Mouse (Mus musculus): ENCODE data around the gene Capn12.

GRCm38 (mm10) chr7:28924802-28925201 lies 43.6 kb downstream of the Capn12 start:
- TF ChIP-seq CTCF (conservative IDR thresholded peaks at IDR 0.05; ENCODE audit: low read length) (no peak), POU5F1 (IDR thresholded peaks at IDR 0.05; ENCODE audit: borderline replicate concordance, low read length) (no peak), NANOG (IDR thresholded peaks at IDR 0.05; ENCODE audit: borderline replicate concordance, low read length) (no peak)

All from E14TG2a.4 (cell line).